Mouse (Mus musculus): ENCODE data around the gene Jarid2. TPM values are rescaled to one million over a fixed set of nuclear protein-coding genes. Genes with fewer than 3 reads are reported as not detected.
A peak's percentile ranks its signal among the peaks of the same experiment; 100 is the strongest.

Jarid2 gene
- total RNA-seq, 2 experiments from 2014 or later: 21.5 to 28.2 TPM

GRCm38 (mm10) chr13:44772816-44773215, 43.5 kb downstream of the Jarid2 start:
- no peak for DNase-seq
- intact Hi-C loops (cut with DNase I): no loop called here

DNA sequence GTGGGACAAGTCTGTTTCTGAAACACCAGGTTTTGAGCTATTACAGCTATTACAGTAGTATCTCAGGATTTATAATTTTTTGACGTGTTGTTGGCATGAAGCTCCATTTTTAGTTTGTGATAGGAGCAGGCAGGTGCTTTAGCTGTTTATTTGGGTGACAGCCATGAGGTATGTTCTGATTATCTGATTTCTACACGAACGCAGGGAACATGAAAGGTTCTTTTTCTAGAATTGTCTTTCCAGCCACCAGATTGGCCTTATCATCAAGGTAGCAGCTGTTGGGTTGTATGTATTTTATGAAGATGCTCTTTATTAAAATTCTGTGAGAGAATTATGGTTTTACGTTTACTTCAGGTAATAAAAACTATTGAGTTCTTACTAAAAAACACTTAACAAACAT, 45.1 kb downstream of the Jarid2 start:
- DNase-seq: no peak
- intact Hi-C loops (cut with DNase I): no loop called here

GRCm38 (mm10) chr13:44775396-44775795, 46.1 kb downstream of the Jarid2 start:
- DNase-seq: no peak
- intact Hi-C loops (cut with DNase I): no loop called here

GRCm38 (mm10) chr13:44780506-44780905, 51.2 kb downstream of the Jarid2 start:
- no peak for DNase-seq
- intact Hi-C loops (cut with DNase I): no loop called here

GRCm38 (mm10) chr13:44781126-44781525, 51.9 kb downstream of the Jarid2 start:
- DNase-seq: no peak

GRCm38 (mm10) chr13:44784551-44784950, 55.3 kb downstream of the Jarid2 start:
- DNase-seq: no peak
- intact Hi-C loops (cut with DNase I): no loop called here

More at GRCm38 (mm10) chr13:44781126-44781525, 51.9 kb downstream of the Jarid2 start:
- intact Hi-C loops (cut with DNase I): no loop called here

GRCm38 (mm10) chr13:44786291-44786690, 57.0 kb downstream of the Jarid2 start:
- intact Hi-C loops (cut with DNase I): loop anchor here (5.0 kb wide), 1 partner anchor 54 kb away; no protein-coding TSS in a partner anchor
- peak in 1 of 2 experiments; percentile 19 for DNase-seq

- intact Hi-C loops (cut with DNase I): loop anchor here (5.0 kb wide), 1 partner anchor 56 kb away; no protein-coding TSS in a partner anchor
- no peak for DNase-seq
These were observed 59.3 kb downstream of the Jarid2 start for GRCm38 (mm10) chr13:44788352-44789125.

DNA sequence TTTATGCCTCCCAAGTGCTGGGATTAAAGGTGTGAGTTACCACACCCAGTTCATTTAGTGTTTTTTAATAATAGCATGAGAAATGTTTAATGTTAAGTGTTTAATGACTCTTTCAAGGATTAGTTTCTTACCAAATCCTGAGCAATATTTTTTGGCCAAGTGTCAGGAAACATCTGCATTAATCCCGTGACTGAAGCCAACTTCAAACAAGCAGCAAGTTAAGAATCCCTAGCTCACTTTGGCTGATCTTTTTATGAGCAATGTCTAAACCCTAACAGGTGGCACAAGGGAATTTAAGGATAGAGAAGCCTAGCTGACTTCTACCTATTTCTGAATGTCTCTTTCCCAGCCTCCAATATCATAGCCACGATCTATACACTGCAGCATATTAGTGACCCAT, 60.7 kb downstream of the Jarid2 start:
- no peak for DNase-seq
- intact Hi-C loops (cut with DNase I): loop anchor here (5.0 kb wide), 1 partner anchor 58 kb away; no protein-coding TSS in a partner anchor

GRCm38 (mm10) chr13:44792361-44792892, 63.2 kb downstream of the Jarid2 start:
- intact Hi-C loops (cut with DNase I): no loop called here
- no peak for DNase-seq

DNA sequence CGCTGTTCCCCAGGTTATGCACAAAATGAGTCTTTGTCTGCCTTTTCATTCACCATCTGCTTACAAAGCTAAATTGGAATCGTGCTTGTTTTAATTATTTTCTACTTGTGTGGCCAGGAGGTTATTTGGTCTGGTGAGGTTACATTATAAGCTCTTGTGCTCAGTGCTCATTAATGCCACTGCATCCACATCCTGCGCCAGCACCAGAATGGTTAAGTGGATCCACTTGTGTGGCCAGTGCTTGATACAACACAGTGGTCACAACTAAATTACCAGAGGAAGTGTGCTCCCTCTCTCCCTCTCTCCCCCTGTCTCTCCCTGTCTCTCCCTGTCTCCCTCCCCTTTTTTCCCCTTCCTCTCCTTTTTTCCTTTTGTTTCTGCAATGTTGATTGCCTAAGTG, 66.6 kb downstream of the Jarid2 start:
- DNase-seq: no peak
- intact Hi-C loops (cut with DNase I): no loop called here

DNA sequence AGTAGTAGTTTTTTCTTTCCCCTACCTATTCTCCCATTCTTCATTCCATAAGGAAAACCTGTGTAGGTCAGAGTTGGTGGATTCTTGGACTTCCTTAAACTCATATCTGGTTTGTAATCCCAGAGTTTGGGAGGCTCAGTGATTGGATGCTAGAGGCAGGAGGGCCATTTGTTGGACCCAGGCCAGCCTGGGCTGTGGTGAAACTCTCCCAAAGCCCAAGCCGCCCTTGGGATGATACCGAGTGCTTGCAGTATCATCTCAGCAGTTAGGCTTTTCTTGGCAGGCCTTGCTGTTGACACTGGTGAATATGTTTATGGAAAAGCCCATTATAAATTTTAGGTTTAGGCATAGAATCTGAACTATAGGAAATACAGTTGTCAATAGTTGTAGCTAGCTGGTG, 67.5 kb downstream of the Jarid2 start:
- intact Hi-C loops (cut with DNase I): no loop called here
- peak; percentile 12 to 20 for DNase-seq

DNA sequence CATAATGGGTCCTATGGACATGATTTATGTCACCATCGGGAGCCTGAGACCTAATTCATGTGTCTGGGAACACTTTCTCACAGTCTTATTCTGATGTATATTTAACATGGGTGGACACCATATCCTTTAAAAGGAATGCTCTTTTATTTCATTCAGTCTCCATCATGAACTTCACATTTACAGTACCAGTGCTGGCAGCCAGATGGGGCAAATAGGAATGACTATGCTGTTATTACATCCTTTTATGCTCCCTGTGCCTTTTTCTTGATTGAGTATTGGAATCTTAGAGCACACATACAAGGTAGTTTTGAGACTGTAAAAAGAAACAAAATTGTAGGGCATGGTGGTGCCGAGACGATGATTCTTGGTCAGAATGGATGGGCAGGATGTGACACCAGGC, 69.0 kb downstream of the Jarid2 start:
- intact Hi-C loops (cut with DNase I): no loop called here
- DNase-seq: no peak

- DNase-seq: no peak
- intact Hi-C loops (cut with DNase I): no loop called here
These were observed 69.9 kb downstream of the Jarid2 start for GRCm38 (mm10) chr13:44799166-44799565.

GRCm38 (mm10) chr13:44800059-44800458, 70.8 kb downstream of the Jarid2 start:
- DNase-seq: no peak

DNA sequence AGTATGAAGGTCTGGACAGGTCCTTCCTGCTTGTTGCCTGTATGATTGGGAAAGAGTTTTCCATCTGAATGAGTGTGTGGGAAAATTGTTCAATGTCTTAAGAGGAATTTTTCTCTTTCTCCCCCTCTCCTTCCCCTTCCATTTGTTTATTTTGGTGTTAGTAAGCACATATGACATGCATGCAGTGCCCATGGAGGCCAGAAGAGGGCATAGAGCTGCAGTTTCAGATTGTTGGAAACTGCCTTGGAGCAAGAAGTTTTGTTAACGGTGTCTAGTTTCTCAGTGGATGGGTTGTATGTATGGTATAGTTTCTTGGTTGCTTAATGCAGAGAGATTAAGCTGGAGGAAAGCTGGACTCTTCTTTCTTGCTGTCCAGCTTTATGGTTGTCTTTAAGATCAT, 75.6 kb downstream of the Jarid2 start:
- intact Hi-C loops (cut with DNase I): no loop called here
- peak; percentile 19 to 38 for DNase-seq

More at GRCm38 (mm10) chr13:44800059-44800458, 70.8 kb downstream of the Jarid2 start:
- intact Hi-C loops (cut with DNase I): no loop called here

- intact Hi-C loops (cut with DNase I): no loop called here
- no peak for DNase-seq
These were observed 79.0 kb downstream of the Jarid2 start for GRCm38 (mm10) chr13:44808307-44808706.

DNA sequence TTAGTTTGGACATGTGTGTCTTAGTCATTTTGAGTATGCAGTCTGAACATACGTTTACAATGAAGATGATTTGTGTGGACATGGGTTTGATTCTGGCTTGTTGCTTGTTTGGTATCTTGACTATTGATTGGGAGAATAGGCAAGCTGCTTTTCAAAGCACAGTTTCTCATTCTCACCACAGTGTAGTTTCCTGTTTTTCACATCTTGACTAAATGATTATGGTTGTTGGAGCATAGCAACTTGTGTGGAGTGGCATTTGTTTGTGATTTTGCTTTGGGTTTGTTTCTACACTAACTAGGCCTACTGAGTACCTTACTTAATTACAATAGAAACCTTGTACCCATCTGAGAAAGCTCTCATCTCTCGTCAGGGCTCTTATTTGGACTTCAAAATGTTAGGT, 81.7 kb downstream of the Jarid2 start:
- DNase-seq: no peak
- intact Hi-C loops (cut with DNase I): no loop called here

- DNase-seq: no peak
- intact Hi-C loops (cut with DNase I): no loop called here
These were observed 82.3 kb downstream of the Jarid2 start for GRCm38 (mm10) chr13:44811601-44812000.

DNA sequence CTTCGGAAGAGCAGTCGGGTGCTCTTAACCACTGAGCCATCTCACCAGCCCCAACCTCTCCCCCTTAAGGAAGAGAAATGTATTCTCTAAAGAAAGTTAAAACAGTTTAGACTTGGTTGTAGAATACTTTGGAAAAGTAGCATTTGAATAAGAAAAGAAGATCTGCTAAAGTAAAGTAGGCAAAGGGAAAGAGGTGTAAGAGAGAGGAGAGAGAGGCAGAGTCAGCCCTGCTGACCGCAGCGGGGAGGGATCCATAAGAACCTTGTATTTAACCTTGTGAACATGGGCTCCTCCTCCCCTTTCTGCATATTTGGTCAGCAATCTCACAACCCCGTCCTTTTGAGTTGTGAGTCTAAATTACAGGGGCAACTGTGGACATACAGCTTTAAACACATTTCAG, 83.1 kb downstream of the Jarid2 start:
- DNase-seq: no peak
- intact Hi-C loops (cut with DNase I): no loop called here

- intact Hi-C loops (cut with DNase I): no loop called here
- DNase-seq: no peak
These were observed 90.1 kb downstream of the Jarid2 start for GRCm38 (mm10) chr13:44819400-44819799.

DNA sequence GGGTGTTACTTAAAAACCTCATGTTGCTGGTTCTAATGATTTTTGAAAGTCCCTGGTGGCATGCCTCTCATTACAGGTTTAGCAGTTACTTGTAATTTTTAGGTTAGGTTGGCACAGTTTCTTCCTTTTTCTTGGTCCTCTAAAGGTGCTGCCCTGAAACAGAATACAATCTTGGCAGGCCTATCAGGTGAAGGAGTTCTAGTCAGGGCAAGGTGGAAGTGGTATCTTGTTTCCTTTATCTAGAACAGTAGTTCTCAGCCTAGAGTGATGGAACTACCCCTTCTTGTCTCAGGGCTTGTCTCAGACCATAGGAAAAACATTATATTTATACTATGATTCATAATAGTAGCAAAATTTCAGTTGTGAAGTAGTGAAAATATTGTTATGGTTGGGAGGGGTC, 93.3 kb downstream of the Jarid2 start:
- no peak for DNase-seq
- intact Hi-C loops (cut with DNase I): no loop called here
